Mouse (Mus musculus) liver, embryonic 16.5 days (tissue): Measurements from ENCODE around the gene Tgm2. TPM values are rescaled to one million over a fixed set of nuclear protein-coding genes. Genes with fewer than 3 reads are reported as not detected.

Experiments
- ATAC-seq: fragments of 200-750 bp; cut with Nextera tagmentation; 2 replicates; pipeline ENCODE4 v1.8.0; 2017; ENCODE audit warnings: low read depth, mild to moderate bottlenecking, moderate number of reproducible peaks, moderate library complexity
- H3K27ac ChIP-seq: fragments of 300-500 bp; sonication (generic); 2 replicates; pipeline ENCODE4 v1.5.1; 2014; ENCODE audit warnings: mild to moderate bottlenecking, low read length
- H3K27me3 ChIP-seq: fragments of 300-500 bp; sonication (generic); 2 replicates; pipeline ENCODE4 v1.6.1; 2014; ENCODE audit warnings: low read depth, low read length, mixed read lengths; ENCODE audit not compliant: control insufficient read depth, insufficient read depth
- H3K36me3 ChIP-seq: fragments of 300-500 bp; sonication (generic); 2 replicates; pipeline ENCODE4 v1.6.1; 2014; ENCODE audit warnings: mild to moderate bottlenecking; ENCODE audit not compliant: control insufficient read depth, insufficient read depth
- H3K4me1 ChIP-seq: fragments of 300-500 bp; sonication (generic); 2 replicates; pipeline ENCODE4 v1.6.1; 2014; ENCODE audit warnings: low read depth, low read length, mixed read lengths; ENCODE audit not compliant: control insufficient read depth
- H3K4me2 ChIP-seq: fragments of 300-500 bp; sonication (generic); 2 replicates; pipeline ENCODE4 v1.6.1; 2014; ENCODE audit warnings: low read depth, low read length, mixed read lengths
- H3K4me3 ChIP-seq: fragments of 300-500 bp; sonication (generic); 2 replicates; pipeline ENCODE4 v1.5.1; 2014; ENCODE audit warnings: low read depth, mild to moderate bottlenecking, low read length
- H3K9ac ChIP-seq: fragments of 300-500 bp; sonication (generic); 2 replicates; pipeline ENCODE4 v1.6.1; 2014; ENCODE audit warnings: low read depth, low read length
- H3K9me3 ChIP-seq: fragments of 300-500 bp; sonication (generic); replicated peaks from 2 replicates; pipeline ENCODE4 v1.6.1; 2016; ENCODE audit warnings: low read length; ENCODE audit not compliant: control insufficient read depth
- WGBS: fragments of 180-500 bp; shearing (Covaris S2); extraction: QIAGEN DNeasy Blood & Tissue Kit; methylation state at CpG from one replicate; pipeline ENCODE4 v1.1.7; 2014; ENCODE audit not compliant: insufficient replicate concordance; 5-methylcytosine and 5-hydroxymethylcytosine counted together
- polyA plus RNA-seq: library from polyadenylated mRNA; unstranded; fragments of >200 nt; fragmentation: Nextera tagmentation; extraction: Ambion mirVana; gene quantifications from 2 replicates; pipeline ENCODE4 v1.2.1, GENCODE M21; 2015

The Tgm2 gene
- polyA plus RNA-seq, 1 experiment from 2014 or later, result 74.3 TPM

DNA sequence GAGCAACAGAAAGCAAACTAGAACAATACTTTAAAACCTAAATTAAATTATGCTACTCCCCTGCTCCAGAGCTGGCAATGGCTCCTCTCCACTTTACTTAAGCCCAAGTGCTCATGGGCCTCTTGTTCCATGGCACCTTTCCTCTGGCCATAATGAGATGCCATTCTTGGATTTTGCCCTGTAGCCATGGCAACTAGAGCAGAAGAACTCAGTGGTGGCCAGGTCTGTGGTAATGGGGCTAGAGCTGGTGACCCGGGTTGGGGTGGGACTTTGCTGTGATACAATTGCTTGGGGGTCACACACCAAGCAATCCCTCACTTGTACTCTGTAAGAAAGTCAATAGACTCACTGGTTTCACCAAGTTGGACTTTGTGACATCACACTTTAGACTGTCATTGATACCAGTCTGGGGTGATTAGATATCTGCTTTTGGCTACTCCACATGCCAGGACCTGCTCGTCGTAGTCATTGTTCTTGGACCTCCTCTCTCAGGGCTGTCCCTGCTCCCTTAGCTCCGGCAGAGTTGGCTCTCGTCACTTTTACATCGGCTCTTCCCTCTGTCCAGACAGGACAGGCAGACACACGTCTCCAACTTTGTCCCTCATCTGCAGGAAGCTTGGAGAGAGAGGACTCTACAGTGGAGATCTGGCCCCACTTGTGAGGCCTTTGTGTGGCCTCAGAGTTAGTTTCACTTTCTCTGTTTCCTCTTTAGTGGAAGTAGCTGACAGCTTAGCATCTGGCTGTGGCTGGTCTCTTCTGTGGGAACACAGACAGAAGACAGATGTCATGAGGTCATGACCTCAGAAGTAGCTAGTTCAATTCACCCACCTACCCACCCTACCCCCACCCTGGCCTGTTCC, 13.4 kb upstream of the Tgm2 start:
- peak overlapping the region; percentile 50 for H3K4me2 ChIP-seq
- H3K4me1 ChIP-seq, result peaks cover 23% of the 10 kb centered on the region
- no peaks in the 10 kb centered on the region for H3K36me3 ChIP-seq
- H3K9me3 ChIP-seq, result no peaks in the 10 kb centered on the region
- H3K4me3 ChIP-seq, result peak overlapping the region; percentile 23; the same call in 1 of the 2 replicates
- WGBS, result 16% methylated on average over 7 of the region's 7 CpGs
- no peaks in the 10 kb centered on the region for H3K27me3 ChIP-seq
- peak overlapping the region; percentile 36 for H3K9ac ChIP-seq
- peak overlapping the region; percentile 50; the same call in 1 of the 2 replicates for H3K27ac ChIP-seq
- ATAC-seq, result peak; percentile 35

DNA sequence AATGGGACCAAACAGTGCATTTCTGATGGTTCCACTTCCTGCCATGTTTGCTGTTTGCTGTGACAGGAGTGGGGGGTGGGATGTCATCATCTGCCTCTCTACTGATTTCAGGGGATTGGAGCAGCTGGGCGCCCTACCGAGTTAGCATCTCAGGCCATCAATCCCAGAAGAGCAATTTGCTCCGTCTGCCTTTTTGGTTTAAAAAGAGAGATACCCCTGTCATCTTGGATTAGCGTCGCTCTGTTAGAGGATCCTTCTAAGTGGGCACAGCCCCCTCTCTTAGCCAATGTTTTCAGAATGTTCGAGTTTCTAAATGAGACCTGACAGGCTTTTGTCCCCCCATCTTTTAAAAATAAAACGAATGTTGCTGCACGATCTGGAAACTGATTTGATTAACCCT, 11.4 kb upstream of the Tgm2 start:
- 79% methylated on average over 8 of the region's 8 CpGs for WGBS
- Histone ChIP-seq H3K9me3 (no peaks in the 10 kb centered on the region), H3K9ac (no peak overlapping the region), H3K4me3 (no peak overlapping the region), H3K36me3 (no peaks in the 10 kb centered on the region), H3K4me1 (peaks cover 39% of the 10 kb centered on the region), H3K4me2 (no peak overlapping the region), H3K27me3 (no peaks in the 10 kb centered on the region), H3K27ac (no peak overlapping the region)
- ATAC-seq, result no peak

DNA sequence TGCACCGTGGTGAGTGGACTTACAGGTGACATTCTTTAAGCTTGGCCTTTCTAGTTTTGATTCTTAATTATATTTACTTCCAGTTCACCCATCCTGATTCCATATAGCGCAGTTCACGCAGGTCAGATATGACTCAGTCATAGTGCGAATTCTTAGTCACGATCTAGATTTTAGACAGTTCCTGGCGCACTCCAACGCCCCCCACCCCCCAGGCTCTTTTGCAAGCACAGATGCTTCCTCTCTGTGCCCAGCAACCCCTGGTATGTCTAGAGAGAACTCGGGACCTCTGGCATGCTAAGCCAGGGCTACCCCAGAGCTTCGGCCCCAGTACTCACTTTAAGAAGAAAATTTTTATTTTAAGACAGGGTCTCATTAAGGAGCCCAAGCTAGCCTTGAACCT, 10.3 kb upstream of the Tgm2 start:
- no peak overlapping the region for H3K9ac ChIP-seq
- WGBS, result 48% methylated on average over 9 of the region's 9 CpGs
- H3K36me3 ChIP-seq, result no peaks in the 10 kb centered on the region
- H3K4me1 ChIP-seq, result peaks cover 42% of the 10 kb centered on the region
- ATAC-seq, result no peak
- H3K4me2 ChIP-seq, result no peak overlapping the region
- H3K9me3 ChIP-seq, result no peaks in the 10 kb centered on the region
- H3K27me3 ChIP-seq, result no peaks in the 10 kb centered on the region
- 0 out of 2 replicates have a peak overlapping the region, but pooled peaks have one; percentile 8 for H3K27ac ChIP-seq
- no peak overlapping the region for H3K4me3 ChIP-seq

DNA sequence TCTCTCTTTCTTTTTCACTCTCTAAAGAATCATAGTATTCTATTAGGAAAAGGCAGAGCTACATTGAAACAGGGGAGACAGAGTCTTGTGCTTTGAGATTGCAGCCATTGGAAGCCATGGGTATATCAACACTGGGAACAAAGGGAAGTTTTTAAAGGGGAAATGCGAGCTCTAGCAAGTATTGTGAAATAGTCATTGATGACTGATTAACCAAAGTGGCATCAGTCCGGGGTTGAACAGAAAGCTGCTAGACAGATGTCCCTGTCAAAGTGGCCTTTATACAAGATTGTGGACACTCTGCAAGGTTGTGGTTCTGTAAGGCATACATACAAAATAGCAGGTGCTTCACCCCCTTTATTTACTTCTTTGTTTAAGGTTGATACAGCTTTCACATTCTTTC, 9.4 kb upstream of the Tgm2 start:
- Histone ChIP-seq H3K27ac (peak overlapping the region; percentile 48), H3K9ac (no peak overlapping the region), H3K4me1 (peaks cover 39% of the 10 kb centered on the region), H3K36me3 (no peaks in the 10 kb centered on the region), H3K9me3 (peaks cover 2% of the 10 kb centered on the region; the same call in 1 of the 2 replicates), H3K4me3 (no peak overlapping the region), H3K27me3 (no peaks in the 10 kb centered on the region), H3K4me2 (no peak overlapping the region)
- peak; percentile 20; the same call in 1 of the 2 replicates for ATAC-seq
- WGBS, result 20% methylated on average over 2 of the region's 2 CpGs

DNA sequence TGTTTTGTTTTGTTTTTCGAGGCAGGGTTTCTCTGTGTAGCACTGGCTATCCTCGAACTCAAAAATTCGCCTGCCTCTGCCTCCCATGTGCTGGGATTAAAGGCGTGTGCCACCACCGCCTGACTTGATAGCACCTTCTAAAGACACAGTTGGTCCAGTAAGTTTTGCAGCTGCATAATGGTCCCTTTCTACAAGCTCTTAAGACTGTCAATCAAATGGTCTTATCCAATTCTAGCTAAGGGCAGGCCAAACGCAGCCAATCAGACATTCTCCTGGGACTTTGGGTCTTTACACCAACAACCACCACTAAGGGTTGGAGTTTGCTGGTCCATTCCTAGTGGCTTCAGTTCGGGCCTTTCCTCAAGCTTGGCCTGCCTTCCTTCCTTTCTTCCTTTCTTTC, 8.9 kb upstream of the Tgm2 start:
- WGBS, result 67% methylated on average over 7 of the region's 7 CpGs
- Histone ChIP-seq H3K36me3 (no peaks in the 10 kb centered on the region), H3K4me1 (peaks cover 34% of the 10 kb centered on the region), H3K4me3 (no peak overlapping the region), H3K4me2 (no peak overlapping the region), H3K27ac (no peak overlapping the region), H3K9me3 (peaks cover 2% of the 10 kb centered on the region; the same call in 1 of the 2 replicates), H3K27me3 (no peaks in the 10 kb centered on the region), H3K9ac (no peak overlapping the region)
- 0 out of 2 replicates have a peak, but pooled peaks have one; percentile 10 for ATAC-seq

DNA sequence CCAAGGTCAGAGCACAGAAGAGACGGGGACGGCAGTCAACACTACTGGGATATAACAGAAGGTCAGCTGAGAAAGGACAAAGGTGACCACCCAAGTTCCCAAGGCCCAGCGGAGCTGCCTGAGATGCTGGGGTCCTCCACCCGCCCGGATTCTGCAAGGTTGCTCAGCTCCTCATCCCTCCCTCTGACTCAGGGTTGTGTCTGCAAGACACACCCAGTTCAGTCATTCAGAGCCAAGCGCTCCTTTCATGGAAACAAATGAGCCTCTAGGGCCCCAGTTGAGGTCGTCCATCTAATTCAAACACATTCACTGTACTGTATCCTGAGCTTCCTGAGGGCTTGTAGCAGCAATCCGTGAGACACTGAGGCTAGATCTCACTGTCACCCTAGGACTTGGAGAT, 8.4 kb upstream of the Tgm2 start:
- peaks cover 2% of the 10 kb centered on the region; the same call in 1 of the 2 replicates for H3K9me3 ChIP-seq
- H3K4me1 ChIP-seq, result peaks cover 30% of the 10 kb centered on the region
- H3K27me3 ChIP-seq, result no peaks in the 10 kb centered on the region
- H3K9ac ChIP-seq, result no peak overlapping the region
- WGBS, result 75% methylated on average over 8 of the region's 8 CpGs
- peak overlapping the region; percentile 86; the same call in 1 of the 2 replicates for H3K4me2 ChIP-seq
- no peak for ATAC-seq
- H3K4me3 ChIP-seq, result no peak overlapping the region
- no peaks in the 10 kb centered on the region for H3K36me3 ChIP-seq
- H3K27ac ChIP-seq, result no peak overlapping the region

DNA sequence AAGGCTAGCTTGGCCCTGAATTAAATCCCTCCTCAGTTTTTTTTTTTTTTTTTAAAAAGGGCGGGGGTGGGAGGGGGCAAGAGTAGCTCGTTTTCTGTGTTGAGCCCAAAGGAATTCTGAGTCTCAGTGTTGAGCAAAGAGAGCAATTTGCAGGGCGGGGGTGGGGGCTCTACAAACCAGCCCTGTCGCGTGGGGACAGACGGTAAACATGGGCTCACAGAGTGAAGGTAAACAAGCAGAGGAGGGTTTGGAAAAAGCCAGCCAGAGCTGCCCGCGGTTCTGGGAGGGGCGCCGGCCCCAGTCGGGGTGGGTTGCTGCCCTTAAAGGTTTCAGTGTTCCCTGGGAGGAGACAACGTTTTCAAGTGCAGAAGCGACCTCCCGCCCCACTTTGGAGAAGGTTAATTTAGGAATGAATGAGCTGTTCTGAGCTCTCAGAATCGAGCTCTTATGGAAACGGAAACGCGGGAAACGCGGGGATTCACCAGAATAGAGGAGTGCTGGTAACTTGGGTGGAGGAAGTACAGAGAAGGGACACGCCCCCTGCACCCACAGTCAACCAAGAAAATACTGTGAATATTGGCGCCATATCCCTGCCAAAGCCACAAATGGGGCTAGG, 7.6 kb upstream of the Tgm2 start:
- peak overlapping the region; percentile 59 for H3K4me3 ChIP-seq
- ATAC-seq, result peak; percentile 62
- no peaks in the 10 kb centered on the region for H3K36me3 ChIP-seq
- H3K9me3 ChIP-seq, result peaks cover 2% of the 10 kb centered on the region; the same call in 1 of the 2 replicates
- H3K4me1 ChIP-seq, result peaks cover 26% of the 10 kb centered on the region
- no peaks in the 10 kb centered on the region for H3K27me3 ChIP-seq
- H3K9ac ChIP-seq, result peak overlapping the region; percentile 63
- under 1% methylated on average over 22 of the region's 22 CpGs for WGBS
- H3K27ac ChIP-seq, result peak overlapping the region; percentile 50
- H3K4me2 ChIP-seq, result peak overlapping the region; percentile 86

DNA sequence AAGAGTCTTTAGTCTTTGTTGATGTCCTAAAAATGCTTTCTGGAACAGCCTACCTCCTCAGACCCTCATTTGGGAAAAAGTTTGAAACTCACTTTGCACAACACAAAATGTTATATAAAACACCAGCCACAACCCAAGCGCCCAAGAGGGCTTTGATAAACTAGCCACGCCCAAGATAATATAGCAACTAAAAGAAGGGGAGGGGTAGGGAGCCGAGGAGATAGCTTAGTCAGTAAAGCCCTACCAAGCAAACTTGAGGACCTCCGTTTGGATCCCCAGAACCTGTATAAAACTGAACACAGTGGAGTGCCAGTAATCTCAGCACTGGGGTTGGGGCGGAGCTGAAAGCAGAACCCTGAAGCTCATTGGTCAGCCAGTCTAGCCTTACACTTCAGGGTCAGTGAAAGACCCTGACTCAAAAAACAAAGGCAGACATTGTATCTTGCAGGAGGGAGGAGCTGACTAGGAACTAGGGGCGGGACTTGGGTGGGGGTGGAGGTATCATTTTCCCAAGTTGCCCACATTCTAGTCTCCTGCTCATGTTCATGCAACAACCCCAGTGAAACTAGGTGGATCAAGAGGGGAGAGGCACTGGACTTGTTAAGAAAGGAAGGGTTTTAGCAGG, 6.6 kb upstream of the Tgm2 start:
- H3K27me3 ChIP-seq, result no peaks in the 10 kb centered on the region
- H3K9ac ChIP-seq, result no peak overlapping the region; the same call in 1 of the 2 replicates
- H3K4me1 ChIP-seq, result peaks cover 30% of the 10 kb centered on the region
- H3K27ac ChIP-seq, result peak overlapping the region; percentile 50
- ATAC-seq, result peak; percentile 35
- 23% methylated on average over 6 of the region's 6 CpGs for WGBS
- no peaks in the 10 kb centered on the region for H3K36me3 ChIP-seq
- peaks cover 2% of the 10 kb centered on the region; the same call in 1 of the 2 replicates for H3K9me3 ChIP-seq
- H3K4me2 ChIP-seq, result peak overlapping the region; percentile 86
- peak overlapping the region; percentile 15 for H3K4me3 ChIP-seq
